Mouse (Mus musculus): ENCODE results near the gene Rnasel.
"Not testable (repeated sequence)": the region's sequence is repeated elsewhere in the genome, so short reads cannot be mapped to it uniquely, and the experiment has no call there.

Gene Rnasel

GRCm38 (mm10) chr1:153769571-153769970 is 20.3 kb downstream of the Rnasel start:
- DNase-seq (ENCODE audit: low read depth, low spot score): not testable (repeated sequence)

- no peak for DNase-seq (ENCODE audit: low read depth, low spot score)
These were observed 21.0 kb downstream of the Rnasel start for GRCm38 (mm10) chr1:153769998-153770775.

GRCm38 (mm10) chr1:153770776-153771167 is 21.5 kb downstream of the Rnasel start:
- no peak for DNase-seq (ENCODE audit: low read depth, low spot score)

GRCm38 (mm10) chr1:153775174-153775573 is 25.9 kb downstream of the Rnasel start:
- no peak for DNase-seq (ENCODE audit: low read depth, low spot score)

GRCm38 (mm10) chr1:153776257-153776656 is 27.0 kb downstream of the Rnasel start:
- no peak for DNase-seq (ENCODE audit: low read depth, low spot score)

GRCm38 (mm10) chr1:153778205-153778604 is 29.0 kb downstream of the Rnasel start:
- no peak for DNase-seq (ENCODE audit: low read depth, low spot score)

GRCm38 (mm10) chr1:153783339-153783738 is 34.1 kb downstream of the Rnasel start:
- DNase-seq (ENCODE audit: low read depth, low spot score): no peak

GRCm38 (mm10) chr1:153785608-153786007 is 36.4 kb downstream of the Rnasel start:
- DNase-seq (ENCODE audit: low read depth, low spot score): no peak

- DNase-seq (ENCODE audit: low read depth, low spot score): no peak
These were observed 41.5 kb downstream of the Rnasel start for GRCm38 (mm10) chr1:153790708-153791107.

- no peak for DNase-seq (ENCODE audit: low read depth, low spot score)
These were observed 45.0 kb downstream of the Rnasel start for GRCm38 (mm10) chr1:153794241-153794640.

- no peak for DNase-seq (ENCODE audit: low read depth, low spot score)
These were observed 53.5 kb downstream of the Rnasel start for GRCm38 (mm10) chr1:153802691-153803090.

- no peak for DNase-seq (ENCODE audit: low read depth, low spot score)
These were observed 54.3 kb downstream of the Rnasel start for GRCm38 (mm10) chr1:153803530-153803929.

GRCm38 (mm10) chr1:153807390-153807993 is 58.3 kb downstream of the Rnasel start:
- peak; percentile 74 for DNase-seq (ENCODE audit: low read depth, low spot score)

All from CD4-positive, CD25-positive, alpha-beta regulatory T cell, adult 2 months (primary cell).